Mouse (Mus musculus) adrenal gland, adult (tissue): ENCODE measurements around the gene Lbhd1.
A peak's percentile ranks its signal among the peaks of the same experiment; 100 is the strongest.
"Not testable (repeated sequence)": the region's sequence is repeated elsewhere in the genome, so short reads cannot be mapped to it uniquely, and the experiment has no call there.

Experiments used
- DNase-seq, 2 experiments: peaks; one replicate each; pipeline ENCODE4 v3.0.0; 2022 to 2023; ENCODE audit warnings: low spot score in 1 of 2; ENCODE audit not compliant: inconsistent age in 2 of 2

The Lbhd1 gene

DNA sequence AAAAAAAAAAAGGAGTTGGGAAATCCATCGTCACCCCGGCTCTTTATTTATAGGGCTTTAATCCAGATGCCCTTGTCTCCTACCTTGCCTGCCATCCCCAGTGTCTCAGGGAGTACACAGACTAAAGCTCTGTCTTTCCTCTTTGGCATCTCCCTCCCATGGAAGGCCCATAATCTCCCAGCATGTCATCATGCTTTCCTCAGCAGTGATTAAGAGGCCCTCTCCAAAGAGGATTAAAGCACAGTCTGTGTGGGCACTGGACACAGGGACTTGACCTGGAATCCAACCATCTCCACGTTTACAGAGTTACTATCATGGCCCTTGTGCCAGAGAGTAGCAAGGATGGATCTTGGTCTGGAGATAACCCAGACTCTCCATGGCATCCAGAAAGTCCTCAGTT is at the start of gene Lbhd1, which contains the start of gene Gm49403:
Lbhd1 (plus strand) TSS at position 117 of the 400 bp plus-strand sequence.
Gm49403 (plus strand) TSS at position 315 of the 400 bp plus-strand sequence.
- DNase-seq, result no peak

DNA sequence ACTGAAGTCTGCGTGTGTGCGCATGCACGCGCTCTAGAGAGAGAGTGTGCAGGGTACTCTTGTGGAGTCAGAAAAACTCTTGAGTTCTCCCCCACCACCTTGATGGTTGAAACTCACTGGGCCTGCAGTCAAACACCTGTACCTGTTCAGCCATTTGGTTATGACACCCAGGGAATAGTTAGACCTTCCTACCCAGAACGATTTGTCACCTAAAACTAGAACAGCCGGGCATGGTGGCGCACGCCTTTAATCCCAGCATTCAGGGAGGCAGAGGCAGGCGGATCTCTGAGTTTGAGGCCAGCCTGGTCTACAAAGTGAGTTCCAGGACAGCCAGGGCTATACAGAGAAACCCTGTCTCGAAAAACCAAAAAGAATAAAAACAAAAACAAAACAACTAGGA is 47.2 kb upstream of the Lbhd1 start:
- peak in 1 of 2 experiments; percentile 48 for DNase-seq

DNA sequence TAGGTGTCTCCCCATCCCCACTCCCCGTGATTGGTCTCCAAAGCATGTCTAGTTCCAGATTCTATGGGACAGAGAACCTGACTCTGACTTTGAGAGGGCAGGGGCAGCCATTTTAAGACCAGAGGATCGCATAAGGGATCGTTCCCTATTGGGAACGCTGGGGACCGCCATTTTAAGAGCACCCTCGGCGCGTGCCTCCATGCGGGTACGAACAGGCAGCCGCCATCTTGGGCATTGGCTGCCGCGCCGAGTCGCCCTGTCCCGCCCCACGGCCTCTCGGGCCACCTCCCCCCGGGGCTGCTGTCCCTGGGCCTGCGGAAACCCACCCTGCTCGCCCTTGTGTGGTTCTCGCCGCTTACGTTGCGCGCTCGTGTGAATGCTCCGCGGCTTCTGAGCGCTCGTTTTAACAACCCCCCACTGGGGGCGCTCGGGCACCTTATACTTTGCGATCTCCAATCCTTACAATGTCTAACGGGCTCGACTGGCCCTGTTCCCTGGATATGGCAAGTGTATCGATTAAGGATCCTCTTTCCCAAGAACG is 46.2 kb upstream of the Lbhd1 start, which contains the start of gene Bscl2:
Bscl2 (plus strand) TSS at position 217 of the 541 bp plus-strand sequence.
- DNase-seq, result peak; percentile 88 to 97

DNA sequence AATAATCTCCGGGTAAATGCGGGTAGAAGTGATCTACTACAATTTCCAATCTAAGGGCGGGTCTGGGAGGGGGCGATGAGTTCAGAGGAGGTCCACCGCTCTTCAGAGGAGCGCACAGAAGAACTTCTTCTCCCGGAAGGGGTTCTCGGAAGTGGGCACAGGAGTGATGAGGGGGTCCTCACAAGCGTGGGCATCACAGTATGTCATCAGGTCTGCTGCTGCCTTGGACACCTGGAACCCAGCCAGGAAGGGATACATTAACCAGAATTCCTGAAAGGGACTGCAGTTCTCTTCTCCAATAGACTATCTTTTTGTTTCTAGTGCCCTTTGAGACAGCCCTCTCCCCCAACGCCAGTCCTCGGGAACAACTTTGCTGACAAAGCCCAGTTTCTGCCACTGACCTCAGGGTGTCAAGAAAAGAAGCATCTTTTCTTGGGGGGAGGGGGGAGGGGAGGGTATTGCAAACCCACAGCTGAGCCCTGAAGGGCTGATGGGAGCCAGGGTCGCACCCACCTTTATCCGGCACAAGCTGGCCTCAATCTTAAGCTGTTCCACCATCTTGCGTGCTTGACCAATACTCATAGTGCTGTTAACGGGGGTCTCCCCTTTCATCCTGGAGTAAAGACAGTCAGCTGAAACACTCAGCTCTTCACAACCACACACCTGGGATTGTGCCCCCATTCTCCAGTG is 45.3 kb upstream of the Lbhd1 start:
- peak; percentile 57 to 79 for DNase-seq

DNA sequence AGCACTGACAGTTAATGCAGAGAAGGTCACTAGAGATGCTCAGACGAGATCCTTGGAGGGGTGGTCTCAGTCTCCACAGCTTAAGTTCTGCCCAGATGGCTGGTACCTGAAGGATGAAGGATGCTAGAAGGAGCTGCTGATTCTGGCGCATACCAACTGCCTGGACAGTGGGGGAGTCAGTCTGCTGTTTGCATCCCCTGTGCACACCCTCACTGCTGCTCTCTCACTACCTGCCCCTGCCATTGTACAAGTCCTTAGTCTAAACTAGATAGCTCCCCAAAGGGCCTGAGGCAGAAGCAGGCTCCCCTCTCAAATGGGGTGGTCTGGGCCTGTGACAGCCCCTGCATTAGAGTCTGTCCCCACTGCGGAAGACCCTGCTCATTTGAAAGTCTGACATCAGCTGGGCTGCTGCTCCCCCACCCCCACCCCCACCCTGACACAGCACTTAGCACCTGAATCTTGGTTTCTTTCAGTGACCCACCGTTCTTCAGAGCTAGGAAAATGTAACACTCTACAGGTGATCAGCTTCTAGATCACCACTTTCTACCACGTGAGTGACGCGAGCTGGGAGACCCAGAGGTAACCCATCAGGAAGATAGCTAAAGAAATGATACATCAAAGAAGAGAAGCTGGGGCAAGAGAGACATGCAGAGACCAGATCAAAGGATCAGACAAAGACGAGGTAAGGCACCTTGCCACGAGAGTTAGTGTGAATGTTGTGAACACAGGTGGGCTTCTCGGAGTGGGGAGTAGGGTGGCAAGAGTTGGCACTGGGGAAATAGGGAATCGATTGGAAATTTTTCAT is 44.2 kb upstream of the Lbhd1 start, which contains the start of gene Gng3:
Gng3 (minus strand) TSS at position 92 of the 805 bp plus-strand sequence.
- peak; percentile 35 to 59 for DNase-seq

DNA sequence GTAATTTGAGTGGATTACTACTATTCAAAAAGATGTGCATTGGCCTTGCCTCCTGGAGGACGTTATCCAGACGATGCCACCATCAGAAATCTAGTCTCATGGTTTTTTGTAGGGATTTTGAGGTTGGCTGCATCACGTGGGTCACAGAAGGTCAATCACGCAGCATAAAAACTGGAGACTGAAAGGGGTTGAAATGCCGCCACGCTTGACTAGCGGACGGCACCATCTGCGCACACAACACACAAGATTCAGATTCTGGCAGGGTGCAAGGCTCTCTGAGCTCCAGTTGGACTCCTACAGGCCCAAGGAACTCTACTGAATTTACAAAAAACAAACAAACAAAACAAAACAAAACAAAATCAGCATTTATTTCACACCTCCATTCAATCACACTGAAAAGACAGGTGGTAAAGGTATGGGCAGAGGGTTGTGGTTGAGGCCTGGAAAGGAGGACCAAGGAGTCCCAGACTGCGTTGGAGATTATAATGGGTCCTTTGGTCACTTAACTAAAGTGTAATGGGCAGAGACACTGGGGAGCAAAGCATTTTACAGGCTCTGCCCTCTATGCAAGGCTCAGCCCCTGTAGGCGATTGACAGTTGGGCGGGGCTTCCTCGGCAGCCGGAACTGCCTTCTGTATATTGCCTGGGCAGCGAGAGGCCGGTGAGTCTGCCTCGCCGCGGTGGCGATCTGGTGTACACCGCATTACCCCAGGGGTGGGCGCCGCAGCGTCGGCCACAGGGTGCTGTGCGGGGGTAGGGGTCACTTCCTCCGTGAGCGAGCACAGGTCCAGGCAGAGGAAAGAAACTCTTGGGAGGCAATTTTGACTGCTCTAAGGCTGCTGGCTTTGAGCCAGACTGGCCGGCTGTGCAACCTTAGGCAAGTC is 43.4 kb upstream of the Lbhd1 start:
- DNase-seq, result peak; percentile 86 to 95

DNA sequence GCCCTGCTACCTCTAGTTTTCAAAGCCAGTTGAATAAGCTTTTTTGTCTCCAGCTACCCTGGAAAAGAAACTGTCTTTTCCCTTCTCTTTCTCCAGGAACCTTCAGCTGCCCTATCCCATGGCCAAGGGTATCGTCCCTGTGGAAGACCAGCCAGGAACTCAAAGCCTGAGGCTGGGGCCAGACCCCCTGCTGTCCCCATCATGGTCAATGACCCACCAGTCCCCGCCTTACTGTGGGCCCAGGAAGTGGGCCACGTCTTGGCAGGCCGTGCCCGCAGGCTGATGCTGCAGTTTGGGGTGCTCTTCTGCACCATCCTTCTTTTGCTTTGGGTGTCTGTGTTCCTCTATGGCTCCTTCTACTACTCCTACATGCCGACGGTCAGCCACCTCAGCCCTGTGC is 42.5 kb upstream of the Lbhd1 start:
- DNase-seq, result peak in 1 of 2 experiments; percentile 28

DNA sequence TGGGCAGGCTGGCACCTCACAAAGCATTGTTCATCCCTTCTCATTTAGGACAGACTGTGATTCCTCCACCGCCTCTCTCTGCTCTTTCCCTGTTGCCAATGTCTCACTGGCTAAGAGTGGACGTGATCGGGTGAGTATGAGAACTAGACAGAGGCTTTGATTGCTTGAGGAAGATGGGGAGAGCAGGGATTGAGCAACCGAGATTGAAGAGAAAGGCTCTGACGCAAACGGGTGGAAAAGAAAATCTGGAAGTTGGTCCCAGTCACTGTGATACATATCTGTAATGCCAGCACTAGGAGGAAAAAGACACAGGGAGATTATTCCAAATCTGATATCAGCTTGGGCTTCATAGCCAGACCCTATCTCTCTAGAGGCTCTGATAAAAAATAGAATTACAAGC is 40.6 kb upstream of the Lbhd1 start:
- peak in 1 of 2 experiments; percentile 61 for DNase-seq

DNA sequence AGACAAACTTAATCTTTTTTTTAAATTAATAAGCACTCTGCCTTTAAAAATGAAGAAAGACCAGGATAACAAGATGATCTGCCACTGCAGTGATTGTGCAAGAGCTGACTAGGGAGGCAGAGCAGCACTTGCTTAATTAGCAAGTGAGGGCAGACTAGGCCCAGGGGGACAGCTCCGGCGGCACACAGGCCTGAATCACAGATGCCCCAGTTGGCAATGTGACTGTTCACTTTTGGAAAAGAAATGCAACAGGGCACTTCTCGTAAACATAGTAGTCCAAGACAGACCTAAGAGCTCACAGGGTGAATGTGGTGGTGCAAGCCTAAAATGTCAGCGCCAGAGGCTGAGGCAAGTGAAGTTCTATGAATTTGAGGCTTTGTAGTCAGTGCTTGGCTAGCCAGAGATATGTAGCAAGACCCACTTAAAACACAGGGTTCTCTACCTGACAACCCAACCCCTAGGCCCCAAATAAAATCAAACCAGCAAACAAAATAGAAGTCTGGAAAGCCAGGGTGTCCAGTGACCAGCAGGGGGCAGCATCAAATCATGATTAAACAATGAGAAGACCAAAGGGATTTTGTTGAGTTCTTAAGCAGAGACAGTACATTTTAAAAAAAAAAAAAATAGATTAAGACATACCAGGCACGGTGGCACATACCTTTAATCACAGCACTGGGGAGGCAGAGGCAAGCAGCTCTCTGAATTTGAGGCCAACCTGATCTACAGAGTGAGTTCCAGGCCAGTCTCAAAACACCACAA is 39.0 kb upstream of the Lbhd1 start:
- DNase-seq, result peak; percentile 69 to 92

DNA sequence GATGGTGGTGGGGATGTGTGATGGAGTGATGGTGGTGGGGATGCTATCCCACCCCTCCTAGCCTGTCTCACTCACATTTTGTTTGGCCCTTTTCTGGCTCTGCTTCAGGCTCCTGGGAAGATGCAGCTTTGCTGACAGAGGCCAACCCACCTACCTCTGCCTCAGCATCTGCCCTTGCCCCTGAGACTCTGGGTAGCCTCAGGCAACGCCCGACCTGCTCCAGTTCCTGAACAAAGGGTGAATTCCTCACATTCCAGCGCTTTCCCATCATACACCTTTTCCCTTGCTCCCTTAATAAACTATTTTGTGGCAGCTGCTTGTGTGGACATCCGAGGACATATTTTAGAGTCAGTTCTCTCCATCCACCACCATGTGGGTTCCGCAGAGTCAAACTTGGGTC is 35.2 kb upstream of the Lbhd1 start:
- no peak for DNase-seq

DNA sequence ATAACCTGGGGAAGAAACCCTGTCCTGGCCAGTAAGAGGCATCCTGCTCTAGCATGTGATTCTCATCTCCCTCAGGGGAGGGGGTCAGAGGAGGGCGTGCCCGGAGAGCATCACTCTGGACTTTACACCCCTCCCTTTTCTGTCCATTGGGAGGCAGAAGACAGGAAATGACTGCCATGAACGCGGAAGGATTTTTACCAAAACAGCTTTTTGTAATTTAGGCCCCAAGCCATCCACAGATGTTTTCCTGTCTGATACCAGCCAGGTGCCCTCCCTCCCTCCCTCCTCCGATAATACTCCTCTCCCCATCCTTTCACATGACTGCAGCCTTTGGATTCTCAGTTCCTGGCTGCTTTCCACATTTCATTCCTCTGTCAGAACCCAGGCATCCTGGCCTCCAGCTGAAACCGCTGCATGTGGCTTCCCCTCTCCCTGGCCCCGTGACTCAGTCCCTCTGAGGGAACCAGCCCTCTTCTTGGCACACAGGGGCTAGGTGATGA is 33.1 kb upstream of the Lbhd1 start, which contains the start of gene Lrrn4cl:
Lrrn4cl (plus strand) TSS at position 367 of the 500 bp plus-strand sequence.
- DNase-seq, result peak; percentile 56 to 68

DNA sequence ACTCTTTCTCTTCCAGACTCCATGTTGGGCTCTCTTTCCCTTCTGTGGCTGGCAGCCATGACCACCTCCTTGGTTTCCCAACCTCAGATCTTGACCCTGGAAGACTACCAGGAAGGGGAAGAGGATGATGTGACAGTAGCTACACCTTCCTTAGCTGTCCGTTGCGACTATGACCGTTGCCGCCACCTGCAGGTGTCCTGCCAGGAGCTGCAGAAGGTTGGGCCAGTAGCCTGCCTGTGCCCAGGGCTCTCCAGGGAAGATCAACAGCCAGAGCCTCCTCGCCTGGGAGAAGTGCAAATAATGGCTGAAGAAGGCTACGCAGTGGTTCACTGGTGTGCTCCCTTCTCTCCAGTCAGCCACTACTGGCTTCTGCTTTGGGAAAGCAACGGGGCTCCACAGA is 31.9 kb upstream of the Lbhd1 start:
- no peak for DNase-seq

DNA sequence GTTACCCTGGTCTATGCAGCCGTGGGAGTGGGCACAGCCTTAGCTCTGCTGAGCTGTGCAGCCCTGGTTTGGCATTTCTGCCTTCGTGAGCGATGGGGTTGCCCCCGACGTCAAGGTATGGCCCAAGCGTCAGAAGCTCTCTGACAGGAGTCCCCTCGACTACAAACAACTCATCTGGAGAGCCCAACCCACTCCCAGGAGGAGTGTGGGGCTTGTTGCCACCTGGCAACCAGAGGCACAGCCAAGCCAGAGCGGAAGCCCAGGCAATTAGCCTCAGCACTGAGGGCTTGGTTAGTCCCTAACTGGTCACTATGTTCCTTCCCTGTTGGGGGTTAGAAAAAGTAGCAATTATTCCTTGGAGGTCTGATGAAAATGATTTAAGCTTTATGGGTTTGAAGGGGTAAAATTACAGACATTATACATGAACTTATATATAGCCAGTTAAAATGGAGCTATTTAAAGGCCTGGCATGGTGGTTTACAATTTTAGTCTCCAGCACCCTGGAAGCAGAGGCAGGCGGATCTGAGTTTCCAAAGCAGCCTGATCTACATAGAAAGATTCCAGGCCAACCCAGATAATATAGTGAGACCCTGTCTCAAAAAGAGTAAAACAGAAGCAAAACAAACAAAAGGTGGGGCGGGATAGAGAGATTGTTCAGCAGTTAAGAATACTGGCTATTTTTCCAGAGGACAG is 31.1 kb upstream of the Lbhd1 start:
- no peak for DNase-seq

DNA sequence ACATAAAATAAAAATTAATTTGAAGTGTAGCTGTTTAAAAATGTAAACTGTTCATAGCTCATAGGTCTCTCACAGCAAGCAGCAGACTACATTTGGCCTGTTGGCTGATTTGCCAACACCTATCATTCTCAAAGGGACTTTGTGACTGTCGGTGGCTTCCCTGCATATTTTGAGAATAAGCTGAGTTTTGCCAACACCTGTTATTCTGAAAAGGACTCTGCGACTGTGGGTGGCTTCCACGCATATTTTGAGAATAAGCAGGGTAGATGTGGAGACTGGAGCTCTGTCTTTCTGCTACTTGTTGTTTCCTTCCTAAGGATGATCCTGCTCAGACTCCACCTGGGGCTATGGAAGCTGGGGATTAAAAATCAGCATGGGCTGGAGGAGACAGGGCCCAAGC is 30.4 kb upstream of the Lbhd1 start:
- DNase-seq, result no peak

DNA sequence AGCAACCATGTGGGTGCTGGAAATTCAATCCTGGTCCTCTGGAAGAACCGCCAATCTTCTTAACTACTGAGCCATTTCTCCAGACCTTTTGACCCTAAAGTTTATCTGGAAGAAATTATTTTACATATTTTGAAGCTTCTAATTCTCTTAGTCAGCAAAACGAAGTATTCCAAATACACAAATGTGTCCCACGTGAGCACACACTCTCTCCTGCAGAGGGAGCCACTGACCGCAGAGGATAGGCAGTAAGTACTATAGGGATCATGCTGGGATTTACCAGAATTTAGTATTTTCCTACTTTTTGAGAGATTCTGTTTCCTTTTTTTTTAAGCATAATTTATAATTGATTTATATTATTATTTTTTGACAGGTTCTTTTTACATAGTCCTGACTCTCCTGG is 25.8 kb upstream of the Lbhd1 start:
- DNase-seq, result peak; percentile 61 to 86

DNA sequence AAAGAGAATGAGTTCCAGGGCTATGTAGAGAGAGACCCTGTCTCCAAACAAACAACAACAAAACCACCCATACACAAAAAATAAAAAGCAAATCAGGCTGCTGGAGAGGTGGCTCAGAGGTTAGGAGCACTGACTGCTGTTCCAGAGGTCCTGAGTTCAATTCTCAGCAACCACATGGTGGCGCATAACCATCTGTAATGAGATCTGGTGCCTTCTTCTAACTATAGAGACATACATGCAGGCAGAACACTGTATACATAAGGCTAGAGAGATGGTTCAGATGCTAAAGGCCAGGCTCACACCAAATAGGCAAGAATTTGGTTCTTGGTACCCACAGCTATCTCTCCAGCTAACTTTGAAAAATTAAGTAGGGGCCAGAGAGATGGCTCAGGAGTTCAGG is 24.5 kb upstream of the Lbhd1 start:
- DNase-seq, result peak in 1 of 2 experiments; percentile 70

DNA sequence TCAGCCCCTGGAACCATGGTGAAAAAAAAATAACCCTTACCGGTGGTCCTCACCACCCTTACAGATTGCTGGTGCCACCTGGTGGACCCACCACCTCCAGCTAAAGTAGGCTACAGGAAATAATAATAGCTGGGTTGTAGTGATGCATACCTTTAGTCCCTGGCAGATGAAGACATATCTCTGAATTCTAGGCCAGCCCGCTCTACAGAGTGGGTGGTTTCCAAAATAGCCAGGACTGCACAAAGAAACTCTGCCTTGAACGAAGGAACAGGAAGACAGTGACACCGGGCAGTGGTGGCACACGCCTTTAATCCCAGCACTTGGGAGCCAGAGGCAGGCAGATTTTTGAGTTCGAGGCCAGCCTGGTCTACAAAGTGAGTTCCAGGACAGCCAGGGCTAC is 19.3 kb upstream of the Lbhd1 start:
- no peak for DNase-seq

DNA sequence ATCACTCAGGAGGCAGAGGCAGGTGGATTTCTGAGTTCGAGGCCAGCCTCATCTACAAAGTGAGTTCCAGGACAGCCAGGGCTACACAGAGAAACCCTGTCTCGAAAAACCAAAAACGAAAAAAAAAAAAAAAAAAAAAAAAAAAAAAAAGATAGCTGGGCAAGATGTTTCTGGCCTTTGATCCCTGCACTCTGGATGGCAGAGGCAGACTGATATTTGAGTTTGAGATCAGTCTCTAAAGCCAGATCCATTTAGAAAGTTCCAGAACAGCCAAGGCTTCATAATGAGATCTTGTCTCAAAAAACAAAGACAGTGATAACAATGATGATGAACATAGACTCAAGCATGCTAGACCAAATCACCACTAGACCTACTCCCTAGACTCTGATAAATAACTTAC is 13.2 kb upstream of the Lbhd1 start:
- not testable (repeated sequence) for DNase-seq

DNA sequence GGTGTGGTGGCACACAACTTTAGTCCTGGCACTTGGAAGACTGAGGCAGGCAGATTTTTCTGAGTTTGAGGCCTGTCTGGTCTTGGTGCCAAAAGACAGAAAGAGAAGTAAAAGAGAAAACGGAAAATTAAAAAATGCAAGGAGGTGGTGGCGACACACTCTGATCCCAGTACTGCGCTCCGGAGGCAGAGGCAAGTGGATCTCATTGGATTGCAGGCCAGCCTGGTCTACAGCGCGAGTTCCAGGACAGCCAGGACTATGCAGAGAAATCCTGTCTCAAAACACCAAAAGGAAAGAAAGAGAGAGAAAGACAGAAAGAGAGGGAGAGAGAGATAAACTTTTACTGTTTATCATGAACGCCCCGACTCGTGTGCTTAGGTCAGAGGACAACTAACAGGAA is 12.7 kb upstream of the Lbhd1 start:
- no peak for DNase-seq
